Mouse (Mus musculus): ENCODE results near the gene Actr1b. TPM values are rescaled to one million over a fixed set of nuclear protein-coding genes. Genes with fewer than 3 reads are reported as not detected.

Actr1b gene
- polyA plus RNA-seq, 1 experiment from 2014 or later = 79.4 TPM

DNA sequence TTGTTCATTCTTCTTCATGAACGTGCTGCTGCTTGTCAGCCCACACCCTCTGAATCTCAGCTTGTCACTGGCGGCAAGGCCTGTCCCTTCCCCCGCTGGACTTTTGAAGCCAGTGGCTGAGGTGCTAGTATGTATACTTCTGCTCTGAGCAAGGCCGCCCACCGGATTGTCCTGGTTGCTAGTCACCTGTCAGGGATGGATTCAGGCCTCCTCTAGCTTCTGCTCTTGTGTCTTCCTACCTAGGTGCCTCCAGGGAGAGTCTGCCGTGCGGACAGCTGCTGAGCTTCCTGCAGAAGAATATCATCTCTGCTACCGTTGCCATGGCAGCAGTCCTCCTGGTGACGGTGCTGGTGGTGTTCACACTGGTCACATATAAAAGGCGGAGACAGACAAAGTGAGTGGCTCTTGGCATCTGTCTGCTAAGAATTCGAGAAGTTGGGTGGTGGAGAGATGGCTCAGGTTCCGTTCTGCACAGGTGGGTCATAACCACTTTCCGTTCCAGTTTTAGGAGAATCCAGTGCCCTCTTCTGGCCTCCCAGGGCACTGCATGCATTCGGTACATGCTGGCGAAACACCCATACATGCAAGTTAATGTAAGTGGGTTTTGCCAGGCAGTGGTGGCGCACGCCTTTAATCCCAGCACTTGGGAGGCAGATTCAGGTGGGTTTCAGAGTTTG, 30.2 kb upstream of the Actr1b start:
- no peaks in the 10 kb centered on the region for H3K4me1 ChIP-seq (ENCODE audit: control insufficient read depth, insufficient read depth, low read length)
- H3K4me3 ChIP-seq (ENCODE audit: low read depth, low read length) = 0 out of 2 replicates have a peak overlapping the region, but pooled peaks have one; percentile 18
- 25% methylated on average over 17 of the region's 17 CpGs for WGBS (ENCODE audit: insufficient replicate concordance)
- H3K27ac ChIP-seq (ENCODE audit: low read depth, low read length) = no peak overlapping the region
- peaks cover 4% of the 10 kb centered on the region; the same call in 1 of the 2 replicates for H3K27me3 ChIP-seq (ENCODE audit: control insufficient read depth, insufficient read depth, low read length)
- H3K9me3 ChIP-seq (replicated peaks; ENCODE audit: control insufficient read depth, low read length) = no peaks in the 10 kb centered on the region
- no peak overlapping the region for H3K9ac ChIP-seq (ENCODE audit: low read depth, low read length)
- no peak; the same call in 1 of the 2 replicates for ATAC-seq (replicated peaks; ENCODE audit: insufficient number of reproducible peaks, low FRiP score, low TSS enrichment)
- peak overlapping the region; percentile 31; the same call in 1 of the 2 replicates for H3K4me2 ChIP-seq
- no peaks in the 10 kb centered on the region for H3K36me3 ChIP-seq (ENCODE audit: control insufficient read depth, insufficient read depth, low read length)

DNA sequence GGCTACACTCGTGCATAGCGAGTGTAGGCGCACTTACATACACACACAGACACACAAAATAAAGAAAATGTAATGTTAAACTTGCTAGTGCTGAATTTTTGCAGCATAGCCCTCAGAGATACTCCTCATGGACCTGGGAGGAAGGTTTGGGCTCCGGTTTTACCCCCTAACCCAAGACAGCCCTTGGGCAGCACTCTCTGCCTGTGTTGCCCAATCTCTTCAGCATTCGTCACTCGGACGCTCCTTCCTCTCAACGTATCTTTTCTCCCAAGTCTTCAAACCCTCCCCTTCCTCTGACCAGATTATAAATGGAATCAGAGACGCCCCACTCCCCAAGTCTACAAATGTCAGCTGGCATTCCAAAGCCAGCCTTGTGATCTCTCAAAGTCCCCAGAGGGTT, 28.8 kb upstream of the Actr1b start:
- H3K27me3 ChIP-seq (ENCODE audit: control insufficient read depth, insufficient read depth, low read length) = peaks cover 4% of the 10 kb centered on the region; the same call in 1 of the 2 replicates
- no peak overlapping the region for H3K4me2 ChIP-seq
- 64% methylated on average over 9 of the region's 9 CpGs for WGBS (ENCODE audit: insufficient replicate concordance)
- H3K4me1 ChIP-seq (ENCODE audit: control insufficient read depth, insufficient read depth, low read length) = no peaks in the 10 kb centered on the region
- H3K36me3 ChIP-seq (ENCODE audit: control insufficient read depth, insufficient read depth, low read length) = no peaks in the 10 kb centered on the region
- H3K27ac ChIP-seq (ENCODE audit: low read depth, low read length) = no peak overlapping the region
- H3K4me3 ChIP-seq (ENCODE audit: low read depth, low read length) = no peak overlapping the region
- H3K9me3 ChIP-seq (replicated peaks; ENCODE audit: control insufficient read depth, low read length) = no peaks in the 10 kb centered on the region
- H3K9ac ChIP-seq (ENCODE audit: low read depth, low read length) = no peak overlapping the region
- no peak for ATAC-seq (replicated peaks; ENCODE audit: insufficient number of reproducible peaks, low FRiP score, low TSS enrichment)

DNA sequence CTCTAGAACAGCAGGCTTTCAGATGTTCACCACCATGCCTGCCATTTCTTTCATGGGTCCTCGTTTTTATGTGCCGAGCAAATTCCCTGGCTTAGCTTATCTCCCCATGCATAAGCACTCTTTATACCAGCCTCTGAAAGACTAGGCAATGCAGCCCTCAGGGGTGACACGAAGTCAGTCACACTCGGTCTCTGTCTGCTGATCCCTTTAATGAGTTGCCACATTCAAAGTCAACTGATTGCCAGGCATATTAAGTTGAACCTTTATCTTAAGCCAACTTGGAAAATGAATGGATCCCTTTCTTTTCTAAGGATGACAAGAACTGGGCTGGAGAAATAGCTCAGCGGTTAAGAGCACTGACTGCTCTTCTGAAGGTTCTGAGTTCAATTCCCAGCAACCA, 25.0 kb upstream of the Actr1b start:
- Histone ChIP-seq H3K4me3 (ENCODE audit: low read depth, low read length) (no peak overlapping the region), H3K27ac (ENCODE audit: low read depth, low read length) (no peak overlapping the region), H3K9me3 (replicated peaks; ENCODE audit: control insufficient read depth, low read length) (no peaks in the 10 kb centered on the region), H3K27me3 (ENCODE audit: control insufficient read depth, insufficient read depth, low read length) (peaks cover 4% of the 10 kb centered on the region; the same call in 1 of the 2 replicates), H3K9ac (ENCODE audit: low read depth, low read length) (no peak overlapping the region), H3K4me2 (no peak overlapping the region), H3K36me3 (ENCODE audit: control insufficient read depth, insufficient read depth, low read length) (no peaks in the 10 kb centered on the region), H3K4me1 (ENCODE audit: control insufficient read depth, insufficient read depth, low read length) (no peaks in the 10 kb centered on the region)
- no peak for ATAC-seq (replicated peaks; ENCODE audit: insufficient number of reproducible peaks, low FRiP score, low TSS enrichment)
- 65% methylated on average over 5 of the region's 5 CpGs for WGBS (ENCODE audit: insufficient replicate concordance)

DNA sequence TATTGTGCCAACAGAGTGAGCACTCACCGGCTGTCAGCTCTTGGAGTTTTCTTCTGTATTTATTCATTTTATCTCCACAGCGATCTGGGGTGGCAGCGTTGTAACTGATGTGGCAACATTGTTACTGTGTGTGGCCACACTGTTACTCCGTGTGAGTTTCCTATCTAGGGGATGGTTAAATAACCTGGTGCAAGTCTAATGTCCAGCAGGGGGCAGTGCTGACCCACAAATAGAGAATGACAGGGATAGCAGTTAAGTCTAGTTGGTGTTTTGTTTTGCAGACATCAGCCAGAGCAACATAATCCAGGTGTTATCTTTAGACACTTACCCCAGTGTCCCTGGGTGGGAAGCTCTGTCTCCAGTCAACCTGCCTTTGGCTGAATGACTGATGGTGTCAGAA, 23.1 kb upstream of the Actr1b start:
- no peaks in the 10 kb centered on the region for H3K9me3 ChIP-seq (replicated peaks; ENCODE audit: control insufficient read depth, low read length)
- H3K27me3 ChIP-seq (ENCODE audit: control insufficient read depth, insufficient read depth, low read length) = no peaks in the 10 kb centered on the region
- H3K4me2 ChIP-seq = no peak overlapping the region
- H3K4me3 ChIP-seq (ENCODE audit: low read depth, low read length) = no peak overlapping the region
- WGBS (ENCODE audit: insufficient replicate concordance) = 7% methylated on average over 4 of the region's 4 CpGs
- no peak overlapping the region for H3K9ac ChIP-seq (ENCODE audit: low read depth, low read length)
- ATAC-seq (replicated peaks; ENCODE audit: insufficient number of reproducible peaks, low FRiP score, low TSS enrichment) = no peak
- H3K27ac ChIP-seq (ENCODE audit: low read depth, low read length) = no peak overlapping the region
- no peaks in the 10 kb centered on the region for H3K4me1 ChIP-seq (ENCODE audit: control insufficient read depth, insufficient read depth, low read length)
- H3K36me3 ChIP-seq (ENCODE audit: control insufficient read depth, insufficient read depth, low read length) = no peaks in the 10 kb centered on the region

DNA sequence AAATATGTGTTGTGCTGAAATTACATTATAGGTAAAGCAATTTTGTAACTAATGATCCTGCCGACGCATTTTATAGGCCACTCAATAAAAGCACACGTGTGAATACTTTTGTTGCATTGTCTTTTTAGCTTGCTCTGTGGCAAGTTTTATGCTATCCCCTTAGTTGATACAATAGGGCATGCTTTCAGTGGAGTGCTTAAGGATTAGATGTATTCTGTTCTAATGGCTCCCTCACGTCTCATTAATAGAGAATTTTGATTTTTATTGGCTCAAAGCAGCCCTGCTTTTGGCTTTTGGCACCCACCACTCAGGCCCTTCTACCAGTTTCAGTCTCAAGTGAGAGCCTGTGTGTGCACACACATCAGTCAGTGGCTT, 9.8 kb upstream of the Actr1b start:
- no peak overlapping the region for H3K27ac ChIP-seq (ENCODE audit: low read depth, low read length)
- no peaks in the 10 kb centered on the region for H3K36me3 ChIP-seq (ENCODE audit: control insufficient read depth, insufficient read depth, low read length)
- H3K27me3 ChIP-seq (ENCODE audit: control insufficient read depth, insufficient read depth, low read length) = no peaks in the 10 kb centered on the region
- whole genome bisulfite sequencing (ENCODE audit: insufficient replicate concordance) = 85% methylated on average over 4 of the region's 4 CpGs
- no peak overlapping the region for H3K4me3 ChIP-seq (ENCODE audit: low read depth, low read length)
- no peak overlapping the region for H3K4me2 ChIP-seq
- no peaks in the 10 kb centered on the region for H3K4me1 ChIP-seq (ENCODE audit: control insufficient read depth, insufficient read depth, low read length)
- H3K9me3 ChIP-seq (replicated peaks; ENCODE audit: control insufficient read depth, low read length) = no peaks in the 10 kb centered on the region
- no peak overlapping the region for H3K9ac ChIP-seq (ENCODE audit: low read depth, low read length)
- no peak for ATAC-seq (replicated peaks; ENCODE audit: insufficient number of reproducible peaks, low FRiP score, low TSS enrichment)

DNA sequence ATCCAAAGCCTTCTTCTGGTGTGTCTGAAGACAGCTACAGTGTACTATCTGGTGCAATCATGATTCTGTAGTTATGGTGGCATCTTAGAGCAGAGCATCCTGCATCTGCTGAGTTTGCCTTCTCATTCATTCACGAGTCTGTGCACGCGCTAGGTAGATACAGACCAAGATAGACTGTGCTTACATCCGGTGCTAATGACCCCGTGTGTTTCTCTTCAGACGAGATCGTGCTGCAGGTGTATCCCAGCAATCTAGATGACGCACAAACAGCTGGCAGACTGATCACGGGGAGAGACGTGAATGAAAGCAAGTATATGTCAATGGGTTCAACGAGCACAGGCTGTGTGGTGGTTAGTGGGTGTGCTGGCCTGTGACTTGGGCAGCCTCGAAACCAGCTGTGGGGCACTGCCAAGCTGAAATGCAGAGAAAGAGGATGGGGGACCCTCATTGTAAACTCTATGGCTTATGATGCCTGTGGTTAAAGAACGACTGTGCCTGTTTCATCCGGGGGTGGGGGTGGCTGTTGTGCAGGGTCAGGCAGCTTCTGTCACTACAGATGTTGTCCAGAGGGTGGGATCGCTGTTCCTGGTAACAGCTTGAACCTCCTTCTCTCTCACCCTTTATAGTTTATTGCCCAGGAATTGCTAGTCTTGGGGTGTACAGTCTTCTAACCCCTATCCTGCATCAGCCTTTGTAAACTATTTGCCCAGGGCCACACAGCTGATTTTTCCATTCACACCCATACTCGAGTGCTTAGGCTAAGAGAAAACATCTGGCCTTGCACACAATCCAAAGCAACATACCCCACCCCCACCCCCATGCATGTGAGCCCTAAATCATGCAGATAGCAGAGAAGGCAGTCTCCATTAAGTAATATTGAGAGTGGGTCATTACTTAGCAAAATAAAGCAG, 9.2 kb upstream of the Actr1b start:
- Histone ChIP-seq H3K9me3 (replicated peaks; ENCODE audit: control insufficient read depth, low read length) (no peaks in the 10 kb centered on the region), H3K4me1 (ENCODE audit: control insufficient read depth, insufficient read depth, low read length) (no peaks in the 10 kb centered on the region), H3K4me3 (ENCODE audit: low read depth, low read length) (no peak overlapping the region), H3K4me2 (no peak overlapping the region), H3K27me3 (ENCODE audit: control insufficient read depth, insufficient read depth, low read length) (no peaks in the 10 kb centered on the region), H3K36me3 (ENCODE audit: control insufficient read depth, insufficient read depth, low read length) (no peaks in the 10 kb centered on the region), H3K27ac (ENCODE audit: low read depth, low read length) (no peak overlapping the region), H3K9ac (ENCODE audit: low read depth, low read length) (no peak overlapping the region)
- ATAC-seq (replicated peaks; ENCODE audit: insufficient number of reproducible peaks, low FRiP score, low TSS enrichment) = no peak
- 67% methylated on average over 16 of the region's 16 CpGs for WGBS (ENCODE audit: insufficient replicate concordance)

DNA sequence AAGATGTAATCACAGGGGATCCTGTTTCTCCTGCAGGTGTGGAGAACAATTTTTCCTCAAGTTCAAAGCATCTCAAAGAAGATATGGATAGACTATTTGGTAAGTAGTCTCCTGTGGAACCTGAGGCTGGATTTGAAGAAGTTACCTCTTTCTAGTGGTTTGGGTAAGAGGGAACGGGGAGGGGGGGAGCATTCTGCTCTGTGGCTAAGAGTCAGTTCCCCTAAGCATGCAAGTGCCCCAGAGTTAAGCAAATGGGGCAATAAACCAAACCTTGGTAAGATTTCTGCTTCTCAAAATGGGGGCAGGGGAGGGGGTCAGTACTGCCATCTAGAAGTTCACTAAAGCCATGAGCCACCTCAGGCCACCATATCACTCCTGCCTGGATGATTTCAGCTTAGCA, 4.6 kb upstream of the Actr1b start:
- H3K9me3 ChIP-seq (replicated peaks; ENCODE audit: control insufficient read depth, low read length) = no peaks in the 10 kb centered on the region
- 78% methylated on average over 1 of the region's 1 CpGs for WGBS (ENCODE audit: insufficient replicate concordance)
- no peak for ATAC-seq (replicated peaks; ENCODE audit: insufficient number of reproducible peaks, low FRiP score, low TSS enrichment)

DNA sequence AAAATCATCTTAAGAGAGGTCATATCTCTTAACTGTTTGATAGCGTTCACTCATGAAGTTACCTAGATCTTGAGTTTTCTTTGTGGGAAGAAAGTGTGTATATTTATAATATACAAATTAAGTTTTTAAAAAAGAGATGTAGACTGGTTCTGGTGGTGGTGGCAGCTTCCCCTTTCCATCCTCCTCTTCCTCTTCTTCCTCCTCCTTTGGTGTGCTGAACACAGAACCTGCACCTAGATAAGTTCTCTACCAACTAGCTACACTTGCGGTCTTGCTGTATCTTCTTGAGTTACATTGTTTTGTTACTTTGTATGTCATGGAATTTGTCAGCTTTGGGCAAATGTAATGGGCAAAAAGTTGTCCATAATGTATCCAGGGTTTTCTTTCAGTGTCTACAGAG, 3.1 kb downstream of the Actr1b start:
- peaks cover 2% of the 10 kb centered on the region; the same call in 1 of the 2 replicates for H3K36me3 ChIP-seq (ENCODE audit: control insufficient read depth, insufficient read depth, low read length)
- 86% methylated on average over 2 of the region's 2 CpGs for WGBS (ENCODE audit: insufficient replicate concordance)

More for the DNA sequence above, 4.6 kb upstream of the Actr1b start:
- no peak overlapping the region for H3K4me2 ChIP-seq
- no peaks in the 10 kb centered on the region for H3K27me3 ChIP-seq (ENCODE audit: control insufficient read depth, insufficient read depth, low read length)
- no peaks in the 10 kb centered on the region for H3K36me3 ChIP-seq (ENCODE audit: control insufficient read depth, insufficient read depth, low read length)
- H3K4me1 ChIP-seq (ENCODE audit: control insufficient read depth, insufficient read depth, low read length) = no peaks in the 10 kb centered on the region
- no peak overlapping the region for H3K9ac ChIP-seq (ENCODE audit: low read depth, low read length)
- no peak overlapping the region for H3K27ac ChIP-seq (ENCODE audit: low read depth, low read length)
- H3K4me3 ChIP-seq (ENCODE audit: low read depth, low read length) = no peak overlapping the region

More for the DNA sequence above, 3.1 kb downstream of the Actr1b start:
- no peak overlapping the region for H3K4me2 ChIP-seq
- H3K4me1 ChIP-seq (ENCODE audit: control insufficient read depth, insufficient read depth, low read length) = peaks cover 11% of the 10 kb centered on the region
- no peak for ATAC-seq (replicated peaks; ENCODE audit: insufficient number of reproducible peaks, low FRiP score, low TSS enrichment)
- H3K9me3 ChIP-seq (replicated peaks; ENCODE audit: control insufficient read depth, low read length) = no peaks in the 10 kb centered on the region
- no peak overlapping the region for H3K27ac ChIP-seq (ENCODE audit: low read depth, low read length)
- no peak overlapping the region for H3K4me3 ChIP-seq (ENCODE audit: low read depth, low read length)
- H3K27me3 ChIP-seq (ENCODE audit: control insufficient read depth, insufficient read depth, low read length) = no peaks in the 10 kb centered on the region
- no peak overlapping the region for H3K9ac ChIP-seq (ENCODE audit: low read depth, low read length)

All from heart, embryonic 11.5 days (tissue).